Mouse (Mus musculus) embryo, embryonic 11 days (tissue): ENCODE measurements around the gene Pccb.

Experiments
- DNase-seq: peaks from one replicate; pipeline ENCODE4 v3.0.0-alpha.2; 2015

The Pccb gene

GRCm38 (mm10) chr9:101042249-101042648 lies 7.6 kb upstream of the Pccb start:
- no peak for DNase-seq

- no peak for DNase-seq
These were observed 6.8 kb upstream of the Pccb start for GRCm38 (mm10) chr9:101041508-101041907.

GRCm38 (mm10) chr9:101038634-101039033 lies 3.9 kb upstream of the Pccb start:
- no peak for DNase-seq

GRCm38 (mm10) chr9:101037396-101037795 lies 2.7 kb upstream of the Pccb start:
- DNase-seq = no peak

- no peak for DNase-seq
These were observed 2.2 kb upstream of the Pccb start for GRCm38 (mm10) chr9:101036876-101037275.

- no peak for DNase-seq
These were observed 1.3 kb upstream of the Pccb start for GRCm38 (mm10) chr9:101035836-101036596.

GRCm38 (mm10) chr9:101033761-101034447 lies 794 bp downstream of the Pccb start:
- peak; percentile 27 for DNase-seq

GRCm38 (mm10) chr9:101018768-101019167 lies 15.9 kb downstream of the Pccb start:
- no peak for DNase-seq

GRCm38 (mm10) chr9:101017734-101018516 lies 16.8 kb downstream of the Pccb start:
- DNase-seq = peak; percentile 23

- no peak for DNase-seq
These were observed 19.4 kb downstream of the Pccb start for GRCm38 (mm10) chr9:101015324-101015723.

GRCm38 (mm10) chr9:101012433-101012832 lies 22.3 kb downstream of the Pccb start:
- no peak for DNase-seq

- peak; percentile 5 for DNase-seq
These were observed 28.8 kb downstream of the Pccb start for GRCm38 (mm10) chr9:101005866-101006265.

- DNase-seq = no peak
These were observed 31.4 kb downstream of the Pccb start for GRCm38 (mm10) chr9:101003302-101003701.

GRCm38 (mm10) chr9:101002841-101003240 lies 31.9 kb downstream of the Pccb start:
- DNase-seq = no peak

- DNase-seq = no peak
These were observed 32.6 kb downstream of the Pccb start for GRCm38 (mm10) chr9:101002053-101002452.

- no peak for DNase-seq
These were observed 37.6 kb downstream of the Pccb start for GRCm38 (mm10) chr9:100997138-100997537.

- no peak for DNase-seq
These were observed 40.8 kb downstream of the Pccb start for GRCm38 (mm10) chr9:100993937-100994336.

GRCm38 (mm10) chr9:100992191-100992590 lies 42.5 kb downstream of the Pccb start:
- no peak for DNase-seq

GRCm38 (mm10) chr9:100991321-100991720 lies 43.4 kb downstream of the Pccb start:
- no peak for DNase-seq

GRCm38 (mm10) chr9:100990609-100991008 lies 44.1 kb downstream of the Pccb start:
- no peak for DNase-seq

- DNase-seq = no peak
These were observed 46.8 kb downstream of the Pccb start for GRCm38 (mm10) chr9:100987850-100988249.

GRCm38 (mm10) chr9:100987006-100987405 lies 47.7 kb downstream of the Pccb start:
- DNase-seq = no peak
